Mouse (Mus musculus) Patski (cell line): ENCODE data around the gene Polr2c. TPM values are rescaled to one million over a fixed set of nuclear protein-coding genes. Genes with fewer than 3 reads are reported as not detected.

ENCODE experiments used
- ATAC-seq: fragments of 100-300 bp; one replicate; pipeline ENCODE4 v1.8.0; 2021
- CTCF ChIA-PET: fragments of 350-600 bp; sonication (Branson Sonifier 250); formaldehyde crosslinking; loops from one replicate; lab custom pipeline; 2022; ENCODE audit warnings: inconsistent platforms; lab: Charles Lee
- POLR2A ChIA-PET: fragments of 350-600 bp; sonication (Branson Sonifier 250); formaldehyde crosslinking; loops from one replicate; lab custom pipeline; 2022; ENCODE audit warnings: antibody characterized with exemption, inconsistent platforms; lab: Charles Lee
- DNase-seq: peaks from one replicate; pipeline ENCODE4 v3.0.0-alpha.2; 2011; ENCODE audit warnings: low read depth, low spot score
- H3K27me3 ChIP-seq: fragments of 371-371 bp; one replicate; pipeline ENCODE4 v1.5.1; 2021
- CTCF ChIP-seq: fragments of 100-300 bp; IDR thresholded peaks from one replicate; pipeline ENCODE4 v1.5.1; 2021
- in situ Hi-C: fragments of 300-500 bp; cut with MboI; formaldehyde crosslinking; loops from 3 replicates; pipeline ENCODE4 v1.11.1; 2018; ENCODE audit warnings: low pct_unique_long_range_greater_than_20kb, mixed read lengths
- polyA plus RNA-seq: library from polyadenylated mRNA; unstranded; gene quantifications from one replicate; pipeline ENCODE4 v1.2.3, GENCODE M21; 2021

Polr2c gene
- polyA plus RNA-seq, 1 experiment from 2014 or later, result 110 TPM

- DNase-seq (no peak), ATAC-seq (peak; percentile 24)
- ChIA-PET POLR2A (interaction anchor here (0.6 to 3.0 kb wide), 4 partner anchors 19 to 553 kb away, joined by 3 to 22 read pairs (median 8); no protein-coding TSS in a partner anchor), CTCF (interaction anchor here (0.7 to 5.6 kb wide), 10 partner anchors 10 to 85 kb away, joined by 3 to 41 read pairs (median 4); no protein-coding TSS in a partner anchor)
- in situ Hi-C loops, result loop anchor here (5.0 kb wide), 1 partner anchor 33 kb away; no protein-coding TSS in a partner anchor
- H3K27me3 ChIP-seq, result no peaks in the 10 kb centered on the region
- TF ChIP-seq CTCF, result no peak
These were observed 17.1 kb downstream of the Polr2c start for GRCm38 (mm10) chr8:94874358-94874757.

- CTCF ChIA-PET, result interaction anchor here (0.7 to 5.6 kb wide), 10 partner anchors 11 to 84 kb away, joined by 3 to 41 read pairs (median 4); no protein-coding TSS in a partner anchor
- no peak for ATAC-seq
- POLR2A ChIA-PET, result interaction anchor here (0.6 to 3.0 kb wide), 6 partner anchors 8 to 552 kb away, joined by 3 to 22 read pairs (median 4); no protein-coding TSS in a partner anchor
- in situ Hi-C loops, result no loop called here
- no peaks in the 10 kb centered on the region for H3K27me3 ChIP-seq
- no peak for TF ChIP-seq CTCF
- no peak for DNase-seq
These were observed 18.0 kb downstream of the Polr2c start for GRCm38 (mm10) chr8:94875096-94875870.

- in situ Hi-C loops, result no loop called here
These were observed 18.6 kb downstream of the Polr2c start for GRCm38 (mm10) chr8:94875871-94876150.

GRCm38 (mm10) chr8:94876197-94876730 lies 19.0 kb downstream of the Polr2c start, which contains the start of gene Dok4:
Gene Dok4, minus strand, starts transcription at chr8:94876330.
- peak; percentile 44 for ATAC-seq
- no peaks in the 10 kb centered on the region for H3K27me3 ChIP-seq
- DNase-seq, result peak; percentile 73
- ChIA-PET CTCF (interaction anchor here (1.0 to 5.6 kb wide), 5 partner anchors 12 to 35 kb away, joined by 3 to 41 read pairs (median 11); no protein-coding TSS in a partner anchor), POLR2A (interaction anchor here (0.5 to 3.0 kb wide), 5 partner anchors 10 to 32 kb away, joined by 3 to 22 read pairs (median 5); no protein-coding TSS in a partner anchor)
- TF ChIP-seq CTCF, result no peak
- in situ Hi-C loops, result no loop called here

More at GRCm38 (mm10) chr8:94875871-94876150, 18.6 kb downstream of the Polr2c start:
- ChIA-PET CTCF (interaction anchor here (1.4 to 5.6 kb wide), 6 partner anchors 11 to 41 kb away, joined by 3 to 41 read pairs (median 8); no protein-coding TSS in a partner anchor), POLR2A (interaction anchor here (0.5 to 3.0 kb wide), 6 partner anchors 8 to 37 kb away, joined by 3 to 22 read pairs (median 4); no protein-coding TSS in a partner anchor)
- ATAC-seq (peak; percentile 2), DNase-seq (no peak)
- no peak for TF ChIP-seq CTCF
- no peaks in the 10 kb centered on the region for H3K27me3 ChIP-seq

- TF ChIP-seq CTCF, result no peak
- in situ Hi-C loops, result no loop called here
- ChIA-PET CTCF (interaction anchor here (1.0 to 2.6 kb wide), 4 partner anchors 12 to 40 kb away, joined by 3 to 11 read pairs (median 3); no protein-coding TSS in a partner anchor), POLR2A (interaction anchor here (0.9 to 3.0 kb wide), 2 partner anchors 10 to 28 kb away, joined by 5 to 22 read pairs; no protein-coding TSS in a partner anchor)
- H3K27me3 ChIP-seq, result no peaks in the 10 kb centered on the region
- DNase-seq (no peak), ATAC-seq (no peak)
These were observed 19.6 kb downstream of the Polr2c start for GRCm38 (mm10) chr8:94876820-94877219.

- ATAC-seq, result peak; percentile 58
- ChIA-PET CTCF (interaction anchor here (1.0 to 1.1 kb wide), 5 partner anchors 17 to 35 kb away, joined by 3 to 4 read pairs (median 3); no protein-coding TSS in a partner anchor), POLR2A (interaction anchor here (0.7 to 0.9 kb wide), 2 partner anchors 14 to 25 kb away, joined by 3 read pairs; no protein-coding TSS in a partner anchor)
- no peak for TF ChIP-seq CTCF
- H3K27me3 ChIP-seq, result no peaks in the 10 kb centered on the region
- in situ Hi-C loops, result no loop called here
- peak; percentile 78 for DNase-seq
These were observed 23.5 kb downstream of the Polr2c start for GRCm38 (mm10) chr8:94880742-94881141.

GRCm38 (mm10) chr8:94888383-94889036 lies 31.3 kb downstream of the Polr2c start:
- in situ Hi-C loops, result no loop called here
- no peaks in the 10 kb centered on the region for H3K27me3 ChIP-seq
- POLR2A ChIA-PET, result no interaction called here
- no peak for ATAC-seq
- CTCF ChIA-PET, result interaction anchor here (1.0 to 2.1 kb wide), 3 partner anchors 10 to 15 kb away, joined by 3 to 5 read pairs (median 3); no protein-coding TSS in a partner anchor
- DNase-seq, result no peak
- TF ChIP-seq CTCF, result no peak

- CTCF ChIA-PET, result no interaction called here
- H3K27me3 ChIP-seq, result no peaks in the 10 kb centered on the region
- no peak for ATAC-seq
- DNase-seq, result no peak
- POLR2A ChIA-PET, result no interaction called here
- no peak for TF ChIP-seq CTCF
- in situ Hi-C loops, result no loop called here
These were observed 35.7 kb downstream of the Polr2c start for GRCm38 (mm10) chr8:94892917-94893316.

GRCm38 (mm10) chr8:94899262-94899661 lies 42.0 kb downstream of the Polr2c start:
- in situ Hi-C loops, result no loop called here
- DNase-seq (no peak), ATAC-seq (no peak)
- TF ChIP-seq CTCF, result no peak
- ChIA-PET POLR2A (interaction anchor here (1.8 kb wide), 1 partner anchor 13 kb away, joined by 9 read pairs; no protein-coding TSS in a partner anchor), CTCF (interaction anchor here (1.8 kb wide), 1 partner anchor 10 kb away, joined by 5 read pairs; no protein-coding TSS in a partner anchor)
- H3K27me3 ChIP-seq, result no peaks in the 10 kb centered on the region
